Comparison of ENCODE assay signal across 30 mouse cellular contexts in the genomic region with DNA sequence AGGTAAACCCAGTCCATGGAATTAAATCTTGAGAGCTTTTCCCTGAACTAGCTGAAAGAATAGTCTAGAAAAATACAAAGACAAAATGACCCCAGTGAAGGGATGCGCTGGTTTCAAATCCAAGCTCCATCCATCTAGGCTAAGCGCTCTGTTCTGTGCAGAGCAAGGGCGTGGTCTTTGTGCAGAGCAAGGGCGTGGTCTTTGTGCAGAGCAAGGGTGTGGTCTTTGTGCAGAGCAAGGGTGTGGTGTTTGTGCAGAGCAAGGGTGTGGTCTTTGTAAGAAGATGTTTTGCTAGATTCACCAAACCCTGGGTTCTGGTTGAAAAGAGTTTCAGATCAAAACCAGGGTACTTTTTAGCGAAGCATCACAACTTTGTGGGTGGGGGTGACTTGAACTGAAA.
DNase-seq lines count a peak whose midpoint lies in the region; ATAC-seq and TF ChIP-seq lines count a peak whose summit lies in the region.
"Had no signal": no experiment of that assay in that cellular context is flagged by ENCODE, and none has a peak within 500 bp of the region (broad histone marks: within the 10 kb centered on the region; RNA-seq: fewer than 3 reads in every experiment).

No protein-coding gene starts in this region.

- TF ChIP-seq CTCF in olfactory bulb, adult 2 months (IDR thresholded peaks at IDR 0.05; ENCODE audit: insufficient read depth, low read depth, low read length): no peak

- peaks cover 5% of the 10 kb centered on the region for H3K36me3 ChIP-seq in liver, embryonic 11.5 days (ENCODE audit: control insufficient read depth, insufficient read depth, low read length)
- no peaks in the 10 kb centered on the region for H3K36me3 ChIP-seq in liver, embryonic 16.5 days (ENCODE audit: control insufficient read depth, insufficient read depth)
- H3K36me3 ChIP-seq: G1E had no signal

- H3K9ac ChIP-seq in liver, embryonic 11.5 days (ENCODE audit: low read depth, low read length): no peak overlapping the region
- no peak overlapping the region for H3K9ac ChIP-seq in liver, embryonic 16.5 days (ENCODE audit: low read depth, low read length)
- H3K9ac ChIP-seq: forebrain, embryonic 13.5 days; heart, embryonic 15.5 days; hindbrain, embryonic 12.5 days; intestine, embryonic 15.5 days; limb, embryonic 15.5 days; lung, embryonic 15.5 days; neural tube, embryonic 15.5 days had no signal

- H3K4me2 ChIP-seq in liver, embryonic 11.5 days: no peak overlapping the region
- no peak overlapping the region for H3K4me2 ChIP-seq in liver, embryonic 16.5 days (ENCODE audit: low read depth, low read length)
- H3K4me2 ChIP-seq: forebrain, embryonic 13.5 days; heart, embryonic 15.5 days; hindbrain, embryonic 12.5 days; intestine, embryonic 15.5 days; limb, embryonic 15.5 days; lung, embryonic 15.5 days; neural tube, embryonic 15.5 days had no signal

- no peak overlapping the region for H3K4me3 ChIP-seq in liver, embryonic 11.5 days (ENCODE audit: low read depth, low read length)
- no peak overlapping the region for H3K4me3 ChIP-seq in liver, embryonic 16.5 days (ENCODE audit: low read depth, low read length)
- H3K4me3 ChIP-seq in olfactory bulb, adult 2 months (ENCODE audit: insufficient read depth, low read depth, low read length): no peak overlapping the region
- H3K4me3 ChIP-seq: forebrain, embryonic 13.5 days; heart, embryonic 15.5 days; hindbrain, embryonic 12.5 days; intestine, embryonic 15.5 days; limb, embryonic 10.5 days; limb, embryonic 15.5 days; lung, embryonic 15.5 days; megakaryocyte, embryonic 14.5 days; neural tube, embryonic 15.5 days had no signal

- peak; percentile 34 for DNase-seq in R1 (ENCODE audit: low read depth, low spot score)
- no peak for DNase-seq in liver, embryonic 11.5 days (ENCODE audit: low spot score)
- DNase-seq in kidney, adult 9 months: no peak
- no peak for DNase-seq in adipocyte (ENCODE audit: low spot score)
- DNase-seq: adrenal gland, adult 8-10 months; B cell, adult 2 months; cerebellum, adult 2 months; cerebellum, postnatal 25 days; kidney, adult 2 months; kidney, postnatal 4 days; layer of hippocampus, postnatal 36 days; midbrain, embryonic 14.5 days; right cerebral cortex, postnatal 25 days; thymus, postnatal 25 days had no signal

- peak; percentile 46; the same call in 1 of the 2 replicates for ATAC-seq in liver, embryonic 11.5 days (replicated peaks; ENCODE audit: low FRiP score)
- peak; percentile 28; the same call in 1 of the 2 replicates for ATAC-seq in liver, embryonic 16.5 days (ENCODE audit: low read depth)
- ATAC-seq in monocyte, adult 5-6 weeks (replicated peaks; ENCODE audit: insufficient number of reproducible peaks, low FRiP score, low TSS enrichment, poor library complexity, severe bottlenecking): no peak
- ATAC-seq: activated CD4-positive, CD25-positive, alpha-beta regulatory T cell, adult 4 months; forebrain, embryonic 13.5 days; hindbrain, postnatal 0 days; intestine, embryonic 15.5 days had no signal

- no peak for TF ChIP-seq POLR2A in olfactory bulb, adult 2 months (IDR thresholded peaks at IDR 0.05; ENCODE audit: insufficient read depth, low read depth, low read length)

- no peaks in the 10 kb centered on the region for H3K9me3 ChIP-seq in liver, embryonic 11.5 days (ENCODE audit: control insufficient read depth, low read length)
- H3K9me3 ChIP-seq in liver, embryonic 16.5 days (replicated peaks; ENCODE audit: control insufficient read depth, low read length): no peaks in the 10 kb centered on the region
- H3K9me3 ChIP-seq: forebrain, embryonic 13.5 days; heart, embryonic 15.5 days; hindbrain, embryonic 12.5 days; intestine, embryonic 15.5 days; limb, embryonic 10.5 days; limb, embryonic 15.5 days; lung, embryonic 15.5 days; megakaryocyte, embryonic 14.5 days; neural tube, embryonic 15.5 days had no signal

- no peak overlapping the region for H3K27ac ChIP-seq in liver, embryonic 11.5 days (ENCODE audit: low read depth, low read length)
- H3K27ac ChIP-seq in liver, embryonic 16.5 days (ENCODE audit: low read length): no peak overlapping the region
- H3K27ac ChIP-seq in olfactory bulb, adult 2 months (ENCODE audit: insufficient read depth, low read depth, low read length): 0 out of 2 replicates have a peak overlapping the region, but pooled peaks have one; percentile 25
- H3K27ac ChIP-seq: forebrain, embryonic 13.5 days; heart, embryonic 15.5 days; hindbrain, embryonic 12.5 days; hindbrain, postnatal 0 days; intestine, embryonic 15.5 days; kidney, postnatal 0 days; limb, embryonic 10.5 days; limb, embryonic 15.5 days; lung, embryonic 15.5 days; neural tube, embryonic 15.5 days had no signal

- 0 out of 2 replicates have a peak, but pooled peaks cover 2% of the 10 kb centered on the region for H3K4me1 ChIP-seq in liver, embryonic 11.5 days (replicated peaks; ENCODE audit: control insufficient read depth, insufficient read depth, low read length)
- H3K4me1 ChIP-seq in liver, embryonic 16.5 days (ENCODE audit: control insufficient read depth, low read depth, low read length): peaks cover 2% of the 10 kb centered on the region
- peaks cover 26% of the 10 kb centered on the region for H3K4me1 ChIP-seq in olfactory bulb, adult 2 months (ENCODE audit: control insufficient read depth, insufficient read depth, low read length)

- WGBS in liver, embryonic 11.5 days: 74% methylated on average over 5 of the region's 5 CpGs
- WGBS in liver, embryonic 16.5 days (ENCODE audit: insufficient replicate concordance): 60% methylated on average over 5 of the region's 5 CpGs
- 91% methylated on average over 5 of the region's 5 CpGs for WGBS in olfactory bulb, adult 2 months

- no peaks in the 10 kb centered on the region for H3K27me3 ChIP-seq in liver, embryonic 11.5 days (replicated peaks; ENCODE audit: control insufficient read depth, insufficient read depth, low read length)
- no peaks in the 10 kb centered on the region for H3K27me3 ChIP-seq in liver, embryonic 16.5 days (ENCODE audit: control insufficient read depth, insufficient read depth, low read depth, low read length)
- H3K27me3 ChIP-seq: forebrain, embryonic 13.5 days; heart, embryonic 15.5 days; hindbrain, embryonic 12.5 days; intestine, embryonic 15.5 days; limb, embryonic 15.5 days; lung, embryonic 15.5 days; megakaryocyte, embryonic 14.5 days had no signal
